Mouse (Mus musculus) erythroblast, embryonic 14.5 days (primary cell): ENCODE data around the gene Astn2.

Experiments
- GATA1 ChIP-seq: IDR thresholded peaks from 2 replicates; pipeline ENCODE4 v1.6.1; 2012; ENCODE audit warnings: low read length, inconsistent platforms, mixed read lengths
- TAL1 ChIP-seq: IDR thresholded peaks from 3 replicates; pipeline ENCODE4 v1.6.1; 2012; ENCODE audit warnings: low read length, inconsistent platforms, mixed read lengths

DNA sequence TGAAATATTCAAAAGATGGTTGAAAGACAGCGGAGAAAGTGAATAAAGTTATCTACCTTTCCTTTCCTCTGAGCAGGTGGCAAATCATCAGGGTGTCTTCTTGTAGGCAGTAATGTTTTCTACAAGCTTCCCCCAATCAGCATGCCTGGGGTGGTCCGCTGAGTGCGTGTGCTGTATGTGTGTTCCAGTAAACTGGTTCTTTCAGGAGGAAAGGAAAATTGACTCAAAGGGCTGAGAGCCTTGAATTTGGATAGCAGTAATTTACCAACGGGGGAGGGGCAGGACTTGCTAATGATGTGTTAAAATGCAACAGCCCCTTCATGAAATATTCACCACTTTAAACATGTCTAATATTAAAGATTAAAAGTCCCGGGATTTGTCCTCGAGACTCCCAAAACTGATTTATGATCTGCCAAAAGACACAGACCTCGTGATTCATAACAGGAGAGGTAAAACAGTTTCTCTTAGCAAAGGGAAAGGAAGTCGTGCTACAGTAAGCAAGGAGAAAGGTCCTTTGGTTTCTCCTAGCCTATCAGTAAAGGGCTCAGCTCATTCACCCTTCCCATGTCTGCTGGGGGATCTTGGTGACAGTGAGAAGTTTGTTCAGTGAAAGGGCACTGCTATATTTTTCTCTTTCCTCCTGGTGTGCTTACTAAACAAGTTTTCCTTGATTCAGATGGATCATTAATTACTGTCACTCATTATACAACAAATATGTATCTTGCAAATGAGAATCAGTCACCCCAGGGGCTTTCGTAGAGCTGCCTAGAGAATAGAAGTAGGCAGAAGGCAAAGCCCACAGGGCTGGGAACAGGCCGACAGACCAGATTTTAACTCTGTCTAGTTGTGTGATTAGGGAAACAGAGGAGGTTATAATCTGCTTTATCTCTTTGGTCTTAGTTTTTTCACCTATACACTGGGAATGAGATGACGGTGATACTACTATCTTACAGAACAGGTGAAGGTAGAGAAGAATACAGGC lies 488.1 kb downstream of the Astn2 start:
- no peak for TF ChIP-seq TAL1
- TF ChIP-seq GATA1 = no peak
